Mouse (Mus musculus): ENCODE data around the gene Colq.
A peak's percentile ranks its signal among the peaks of the same experiment; 100 is the strongest.

The Colq gene

GRCm38 (mm10) chr14:31521318-31521717 lies 69.8 kb downstream of the Colq start:
- no peak for DNase-seq

GRCm38 (mm10) chr14:31519165-31519564 lies 72.0 kb downstream of the Colq start:
- DNase-seq, result peak; percentile 64

- no peak for DNase-seq
These were observed 75.2 kb downstream of the Colq start for GRCm38 (mm10) chr14:31515895-31516294.

GRCm38 (mm10) chr14:31510322-31510721 lies 80.8 kb downstream of the Colq start:
- no peak for DNase-seq

GRCm38 (mm10) chr14:31509911-31510310 lies 81.2 kb downstream of the Colq start:
- peak; percentile 45 for DNase-seq

- DNase-seq, result no peak
These were observed 84.7 kb downstream of the Colq start for GRCm38 (mm10) chr14:31506456-31506855.

- no peak for DNase-seq
These were observed 87.7 kb downstream of the Colq start for GRCm38 (mm10) chr14:31503406-31503805.

GRCm38 (mm10) chr14:31499526-31499925 lies 91.6 kb downstream of the Colq start:
- DNase-seq, result no peak

- DNase-seq, result no peak
These were observed 94.9 kb downstream of the Colq start for GRCm38 (mm10) chr14:31496241-31496646.

GRCm38 (mm10) chr14:31495538-31495937 lies 95.6 kb downstream of the Colq start:
- DNase-seq, result no peak

GRCm38 (mm10) chr14:31494975-31495455 lies 96.1 kb downstream of the Colq start, which contains the start of gene Mettl6:
TSS of gene Mettl6 (minus strand) at chr14:31495040.
- peak; percentile 94 for DNase-seq

- DNase-seq, result peak; percentile 59
These were observed 96.7 kb downstream of the Colq start, which contains the start of gene Eaf1 for GRCm38 (mm10) chr14:31494349-31494974. TSS of gene Eaf1 (plus strand) at chr14:31494399.

GRCm38 (mm10) chr14:31493901-31494300 lies 97.2 kb downstream of the Colq start:
- DNase-seq, result no peak

GRCm38 (mm10) chr14:31488055-31488454 lies 103.1 kb downstream of the Colq start:
- DNase-seq, result no peak

- no peak for DNase-seq
These were observed 104.7 kb downstream of the Colq start for GRCm38 (mm10) chr14:31486465-31486864.

GRCm38 (mm10) chr14:31482417-31482816 lies 108.7 kb downstream of the Colq start:
- DNase-seq, result no peak

GRCm38 (mm10) chr14:31473297-31473696 lies 117.8 kb downstream of the Colq start:
- no peak for DNase-seq

Data from kidney, postnatal 10 days (tissue).